Mouse (Mus musculus): ENCODE data around the gene Zfp979.
"Not testable (repeated sequence)": the region's sequence is repeated elsewhere in the genome, so short reads cannot be mapped to it uniquely, and the experiment has no call there.

The Zfp979 gene

DNA sequence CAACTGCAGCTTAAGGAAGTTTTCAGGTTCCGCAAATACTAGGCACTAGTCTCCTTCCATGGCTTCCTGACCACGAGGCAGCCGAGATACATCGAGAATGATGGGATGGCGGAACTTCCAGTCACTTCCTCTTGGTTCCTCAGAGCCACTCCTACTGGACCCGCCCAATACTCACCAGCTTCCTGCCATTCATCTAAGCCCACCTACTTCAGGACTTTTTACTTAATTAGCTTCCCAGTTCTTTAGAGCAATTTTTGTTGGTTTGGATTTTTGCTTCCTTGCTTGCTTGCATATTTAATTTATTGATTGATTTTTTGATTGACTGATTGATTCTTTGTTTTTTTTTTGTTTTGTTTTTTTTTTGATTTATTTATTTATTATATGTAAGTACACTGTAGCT is at the start of gene Zfp979:
Gene Zfp979, minus strand, starts transcription at position 101 of the 400 bp plus-strand sequence.
- not testable (repeated sequence) for DNase-seq (ENCODE audit: low spot score)

DNA sequence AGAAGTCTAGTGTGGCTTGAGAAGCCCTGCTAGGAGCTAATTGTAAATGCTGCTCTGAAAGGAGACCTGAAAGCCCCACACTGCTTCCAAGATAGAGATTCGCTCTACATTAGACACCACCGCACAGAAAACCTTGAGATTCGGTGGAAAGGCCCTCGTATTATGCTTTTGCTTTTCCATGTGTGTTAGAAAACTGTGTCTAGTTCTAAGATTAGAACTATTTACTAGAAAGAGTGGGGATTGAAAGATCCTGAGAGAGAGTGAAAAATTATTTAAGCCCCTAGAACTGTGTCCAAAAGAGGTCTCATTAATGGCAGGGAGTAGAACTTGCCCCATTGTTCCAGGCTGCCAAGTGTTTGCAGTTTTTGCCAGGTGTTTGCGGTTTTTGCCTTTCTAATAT is 12.9 kb upstream of the Zfp979 start:
- DNase-seq (ENCODE audit: low spot score) = not testable (repeated sequence)

DNA sequence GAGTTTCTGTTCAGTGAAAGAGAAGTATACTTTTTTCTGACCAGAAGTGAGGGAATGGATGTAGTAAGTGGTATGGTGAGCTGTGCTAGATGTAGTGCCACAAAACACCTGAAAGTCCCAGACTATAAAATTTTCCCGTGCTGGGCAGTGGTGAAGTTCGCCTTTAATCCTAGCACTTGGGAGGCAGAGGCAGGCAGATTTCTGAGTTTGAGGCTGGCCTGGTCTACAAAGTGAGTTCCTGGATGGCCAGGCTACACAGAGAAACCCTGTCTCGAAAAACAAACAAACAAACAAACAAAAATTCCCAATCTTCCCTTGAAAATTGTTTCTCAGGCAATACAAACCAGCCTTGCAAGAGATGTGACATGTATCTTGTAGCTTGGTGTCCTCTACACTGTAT is 5.1 kb upstream of the Zfp979 start:
- not testable (repeated sequence) for DNase-seq (ENCODE audit: low spot score)

DNA sequence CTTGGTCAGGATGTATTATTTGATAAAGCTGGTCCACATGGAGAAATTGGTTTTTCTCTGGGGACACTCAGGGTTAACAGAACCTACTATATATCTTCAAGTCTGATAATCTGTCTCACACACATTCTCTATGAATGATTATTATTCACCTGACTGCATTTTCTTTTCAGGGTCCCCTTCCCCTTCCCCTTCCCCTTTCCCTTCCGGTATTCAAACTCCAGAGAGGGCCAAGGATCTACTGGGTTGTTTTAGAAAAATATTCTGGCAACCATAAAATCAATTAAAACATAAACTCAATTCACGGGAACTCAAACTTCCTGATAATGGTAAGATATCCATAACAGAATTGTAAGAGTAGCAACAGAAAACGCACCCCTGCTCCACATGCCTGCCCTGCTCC is 381 bp downstream of the Zfp979 start:
- DNase-seq (ENCODE audit: low spot score) = not testable (repeated sequence)

DNA sequence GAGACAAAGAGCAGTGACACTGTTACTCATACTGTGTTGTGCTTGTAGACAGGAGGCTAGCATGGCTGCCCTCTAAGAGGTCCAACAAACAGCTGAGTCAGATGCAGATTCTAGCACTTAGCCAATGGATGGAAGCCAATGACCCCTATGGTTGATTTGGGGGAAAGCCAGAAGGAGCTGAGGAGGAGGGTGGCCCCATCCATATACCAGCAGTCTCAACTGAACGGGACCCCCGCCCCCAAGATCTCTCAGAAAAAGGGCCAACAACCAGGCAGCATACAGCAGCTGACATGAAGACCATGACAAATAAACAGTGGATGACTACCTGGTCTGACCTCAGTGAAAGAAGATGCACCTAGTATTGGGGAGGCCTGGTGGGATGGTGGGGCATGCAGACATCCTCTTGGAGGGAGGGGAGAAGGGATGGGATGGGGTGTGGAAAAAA is 8.5 kb downstream of the Zfp979 start:
- not testable (repeated sequence) for DNase-seq (ENCODE audit: low spot score)

DNA sequence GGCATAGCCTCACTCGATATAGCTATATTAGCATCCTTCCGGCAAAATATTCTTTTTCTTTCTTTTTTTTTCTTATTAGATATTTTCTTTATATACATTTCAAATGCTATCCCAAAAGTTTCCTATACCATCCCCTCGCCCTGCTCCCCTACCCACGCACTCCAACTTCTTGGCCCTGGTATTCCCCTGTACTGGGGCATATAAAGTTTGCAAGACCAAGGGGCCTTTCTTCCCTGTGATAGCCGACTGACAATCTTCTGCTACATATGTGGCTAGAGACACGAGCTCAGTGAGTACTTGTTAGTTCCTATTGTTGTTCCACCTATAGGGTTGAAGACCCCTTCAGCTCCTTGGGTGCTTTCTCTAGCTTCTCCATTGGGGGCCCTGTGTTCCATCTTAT is 35.8 kb downstream of the Zfp979 start:
- DNase-seq (ENCODE audit: low spot score) = not testable (repeated sequence)

DNA sequence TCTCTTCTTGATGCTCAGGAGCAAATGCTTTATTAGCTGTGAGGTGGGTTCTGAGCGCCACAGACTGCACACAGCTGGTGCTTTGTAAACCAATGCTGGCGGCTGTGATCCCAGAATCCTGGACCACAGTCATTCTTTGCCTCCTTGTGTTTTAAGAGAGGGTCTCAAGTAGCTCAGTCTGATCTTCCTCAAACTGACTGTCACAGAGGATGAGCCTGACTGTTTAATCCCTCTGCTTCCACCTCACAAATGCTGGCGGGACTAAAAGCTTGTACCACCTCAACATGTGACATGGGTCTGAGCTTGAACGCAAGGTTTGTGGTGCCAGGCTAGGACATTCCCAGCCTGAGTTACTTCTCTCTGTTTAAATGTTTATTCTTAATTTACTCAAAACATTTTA is 36.8 kb downstream of the Zfp979 start:
- no peak for DNase-seq (ENCODE audit: low spot score)

DNA sequence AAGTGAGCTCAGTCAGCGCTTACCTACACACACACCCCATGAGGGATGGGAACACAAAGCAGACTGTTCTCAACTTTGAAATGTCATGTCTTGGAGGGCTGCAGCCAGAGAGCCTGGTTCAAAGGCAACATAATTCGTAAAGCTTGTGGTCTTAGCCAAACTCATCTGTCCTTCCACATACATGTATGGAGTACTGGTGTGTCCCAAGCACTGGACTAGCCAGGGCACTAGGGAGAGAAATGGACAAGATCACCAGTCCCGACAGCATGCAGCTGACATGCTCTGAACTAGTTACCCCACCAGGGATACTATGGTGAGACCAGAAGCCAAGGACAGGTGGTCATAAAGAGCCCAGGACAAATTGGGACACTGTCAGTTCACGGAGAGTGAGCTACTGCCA is 38.5 kb downstream of the Zfp979 start:
- no peak for DNase-seq (ENCODE audit: low spot score)

DNA sequence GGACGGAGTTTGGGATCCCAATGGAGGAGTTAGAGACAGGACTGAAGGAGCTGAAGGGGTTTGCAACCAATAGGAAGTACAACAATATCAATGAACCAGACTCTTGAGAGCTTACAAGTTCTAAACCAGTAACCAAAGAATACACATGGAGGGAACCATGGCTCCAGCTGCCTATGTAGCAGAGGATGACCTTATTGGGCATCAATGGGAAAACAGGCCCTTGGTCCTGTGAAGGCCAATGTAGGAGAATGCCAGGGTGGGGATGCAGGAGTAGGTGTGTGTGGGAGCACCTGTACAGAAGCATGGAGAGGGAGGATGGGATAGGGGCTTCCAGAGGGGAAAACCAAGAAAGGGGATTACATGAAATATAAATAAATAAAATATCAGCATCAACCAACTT is 40.4 kb downstream of the Zfp979 start:
- DNase-seq (ENCODE audit: low spot score) = no peak

DNA sequence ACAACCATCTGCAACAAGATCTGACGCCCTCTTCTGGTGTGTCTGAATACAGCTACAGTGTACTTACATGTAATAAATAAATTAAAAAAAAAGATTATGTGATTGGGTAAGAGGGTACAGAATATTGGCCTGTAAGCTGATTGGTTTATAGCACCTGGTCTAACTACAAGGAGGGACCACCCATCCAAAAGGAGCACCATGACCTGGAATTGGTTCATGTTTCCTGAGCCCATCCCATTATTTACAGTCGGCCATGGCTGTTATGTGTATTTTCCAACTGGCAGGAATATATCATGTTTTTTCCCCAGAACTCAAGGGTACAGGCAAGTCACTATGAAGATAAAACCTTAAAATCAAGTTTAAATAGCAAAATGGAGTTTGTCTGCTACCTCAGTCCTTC is 43.5 kb downstream of the Zfp979 start:
- DNase-seq (ENCODE audit: low spot score) = no peak

DNA sequence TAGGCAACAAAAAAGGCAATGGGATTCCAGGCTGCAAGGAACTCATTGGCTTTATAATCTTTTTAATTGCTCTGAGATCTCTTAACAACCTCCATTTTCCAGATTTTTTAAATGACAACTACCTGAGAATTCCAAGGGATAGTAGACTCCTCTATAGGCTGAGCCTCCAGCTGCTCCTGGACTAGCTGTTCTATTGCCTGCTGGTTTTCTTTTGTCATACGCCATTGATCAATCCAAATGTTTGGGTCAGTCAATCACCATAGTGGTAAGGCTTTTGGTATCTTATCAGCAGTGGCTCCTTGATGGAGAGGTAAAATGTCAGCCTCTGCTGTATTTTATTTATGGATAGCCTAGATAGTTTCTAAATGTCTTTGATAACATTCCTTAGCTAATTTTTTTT is 44.6 kb downstream of the Zfp979 start:
- no peak for DNase-seq (ENCODE audit: low spot score)

DNA sequence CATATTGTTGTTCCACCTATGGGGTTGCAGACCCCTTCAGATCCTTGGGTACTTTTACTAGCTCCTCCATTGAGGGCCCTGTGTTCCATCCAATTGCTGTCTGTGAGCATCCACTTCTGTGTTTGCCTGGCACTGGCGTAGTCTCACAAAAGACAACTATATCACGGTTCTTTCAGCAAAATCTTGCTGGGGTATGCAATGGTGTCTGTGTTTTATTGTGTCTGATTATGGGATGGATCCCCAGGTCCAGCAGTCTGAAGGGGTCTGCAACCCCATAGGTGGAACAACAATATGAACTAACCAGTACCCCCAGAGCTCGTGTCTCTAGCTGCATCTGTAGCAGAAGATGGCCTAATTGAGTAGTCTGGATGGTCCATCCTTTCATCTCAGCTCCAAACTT is 47.7 kb downstream of the Zfp979 start:
- not testable (repeated sequence) for DNase-seq (ENCODE audit: low spot score)

DNA sequence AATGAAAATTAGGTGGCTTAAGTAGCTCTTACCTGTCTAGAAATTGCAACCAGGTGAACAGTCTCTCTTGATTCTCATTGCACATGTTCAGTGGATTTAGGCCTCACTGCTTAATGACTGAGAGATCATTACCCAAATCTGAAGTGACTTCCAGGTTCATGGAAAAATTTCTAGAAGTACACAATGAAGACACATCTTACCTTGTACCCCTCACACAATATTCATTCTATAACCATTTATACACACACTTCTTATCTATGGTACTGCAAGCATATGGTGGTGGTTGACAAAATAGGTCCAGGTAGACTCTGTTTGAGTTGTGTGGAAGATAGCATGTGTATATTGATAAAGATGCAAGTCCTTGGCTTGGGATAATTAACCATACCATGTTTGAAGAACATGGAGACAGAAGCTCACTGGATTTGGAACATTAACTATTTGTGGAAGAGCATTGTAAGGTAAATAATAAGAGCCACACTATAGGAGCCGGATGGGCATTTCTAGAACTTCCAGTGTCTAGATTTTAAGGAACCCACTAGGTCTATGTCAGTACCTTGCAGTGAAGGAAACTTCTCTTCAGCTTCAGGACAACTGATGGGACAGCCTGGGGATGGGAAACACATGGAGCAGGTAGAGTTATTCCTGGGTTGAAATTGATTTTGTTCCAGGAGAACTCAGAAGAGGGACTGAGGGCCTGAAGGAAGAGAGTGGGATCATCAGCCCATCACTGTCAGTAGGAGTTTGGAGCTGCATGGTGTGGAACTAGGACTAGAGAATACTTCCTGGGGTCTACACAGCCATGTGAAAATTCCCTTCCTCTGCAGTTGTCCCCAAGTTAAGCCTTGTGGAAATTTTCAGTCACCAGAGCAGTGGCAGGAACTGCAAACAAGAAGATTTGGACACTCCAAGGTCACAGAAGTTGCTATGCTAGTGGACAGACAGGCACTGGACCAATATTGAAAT is 55.5 kb downstream of the Zfp979 start:
- DNase-seq (ENCODE audit: low spot score) = no peak

DNA sequence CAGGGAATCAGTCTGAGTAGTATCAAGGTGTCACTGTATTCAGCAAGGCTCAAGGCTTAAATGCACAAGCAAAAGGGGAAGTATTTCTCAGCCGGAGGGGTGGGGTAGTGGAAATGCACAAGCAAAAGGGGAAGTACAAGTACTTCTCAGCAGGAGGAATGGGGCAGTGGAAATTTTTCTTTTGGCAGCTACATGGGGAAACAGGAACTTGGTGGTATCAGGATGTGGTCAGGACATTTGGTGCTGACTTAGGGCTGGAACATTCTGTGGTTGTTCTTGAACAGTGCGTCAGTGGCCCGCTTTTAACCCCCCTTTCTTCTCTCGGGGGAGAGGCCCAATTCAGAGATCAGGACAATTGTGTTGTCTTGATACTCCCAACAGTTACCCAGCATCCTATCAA is 62.9 kb downstream of the Zfp979 start:
- DNase-seq (ENCODE audit: low spot score) = not testable (repeated sequence)

DNA sequence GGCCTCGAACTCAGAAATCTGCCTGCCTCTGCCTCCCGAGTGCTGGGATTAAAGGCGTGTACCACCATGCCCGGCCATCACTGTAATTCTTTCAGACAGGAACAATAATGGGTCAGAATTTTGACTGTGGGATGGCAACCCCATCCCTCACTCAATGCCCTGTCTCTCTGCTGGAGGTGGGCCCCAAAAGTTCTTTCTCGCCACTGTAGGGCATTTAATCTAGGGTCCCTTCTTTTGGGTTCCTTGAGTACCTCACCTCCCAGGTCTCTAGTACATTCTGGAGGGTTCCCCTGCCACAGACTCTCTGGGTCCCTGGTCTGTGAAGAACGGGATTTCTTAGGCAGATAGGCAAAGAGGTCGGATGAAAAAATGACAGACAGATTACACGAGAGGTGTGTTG is 71.2 kb downstream of the Zfp979 start:
- not testable (repeated sequence) for DNase-seq (ENCODE audit: low spot score)

DNA sequence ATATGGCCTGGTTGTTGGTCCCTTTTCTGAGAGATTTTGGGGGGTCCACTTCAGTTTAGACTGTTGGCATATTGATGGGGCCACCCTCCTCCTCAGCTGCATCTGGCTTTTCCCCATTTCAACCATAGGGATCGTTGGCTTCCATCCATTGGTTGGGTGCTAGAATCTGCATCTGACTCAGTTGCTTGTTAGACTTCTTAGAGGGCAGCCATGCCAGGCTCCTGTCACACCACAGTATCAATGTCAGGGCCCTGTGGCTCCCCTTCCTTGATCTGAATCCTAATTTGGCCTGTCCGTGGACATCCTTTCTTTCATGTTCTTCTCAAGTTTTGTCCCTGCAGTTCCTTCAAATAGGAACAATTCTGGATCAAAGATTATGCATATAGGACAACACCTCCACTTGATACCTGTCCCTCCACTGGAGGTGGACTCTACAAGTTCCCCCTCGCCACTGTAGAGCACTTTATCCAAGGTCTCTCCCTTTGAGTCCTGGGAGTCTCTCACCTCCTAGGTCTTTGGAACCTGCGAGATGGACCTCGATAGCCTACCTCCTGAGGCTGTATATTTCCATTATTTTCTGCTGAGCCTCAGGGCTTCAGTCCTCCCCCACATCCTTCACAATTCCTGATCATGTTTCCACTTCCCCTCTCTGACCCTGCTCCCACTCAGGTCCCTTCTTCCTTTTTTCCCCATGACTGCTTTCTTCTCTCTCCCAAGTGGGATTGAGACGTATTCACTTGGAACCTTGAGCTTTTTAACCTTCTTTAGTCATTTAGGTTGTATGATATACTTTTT is 76.7 kb downstream of the Zfp979 start:
- DNase-seq (ENCODE audit: low spot score) = no peak
